Mouse (Mus musculus): Measurements from ENCODE around the gene Dnal1. TPM values are rescaled to one million over a fixed set of nuclear protein-coding genes. Genes with fewer than 3 reads are reported as not detected.

The Dnal1 gene
- total and polyA plus RNA-seq, 2 experiments from 2014 or later = 10.7 to 15.6 TPM

GRCm38 (mm10) chr12:84161116-84161515 lies 47.0 kb downstream of the Dnal1 start:
- 81% methylated on average over 8 of the region's 8 CpGs for WGBS
- Histone ChIP-seq H3K9ac (replicated peaks; ENCODE audit: low read length, poor library complexity, severe bottlenecking) (no peak overlapping the region), H3K27me3 (ENCODE audit: insufficient read depth, low read length) (no peaks in the 10 kb centered on the region), H3K4me3 (ENCODE audit: low read depth, low read length) (no peak overlapping the region), H3K27ac (ENCODE audit: low read depth, low read length) (no peak overlapping the region), H3K9me3 (ENCODE audit: low read length) (no peaks in the 10 kb centered on the region), H3K4me2 (ENCODE audit: low read depth, low read length, poor library complexity, severe bottlenecking) (no peak overlapping the region), H3K4me1 (ENCODE audit: insufficient read depth, low read length) (no peaks in the 10 kb centered on the region), H3K36me3 (ENCODE audit: insufficient read depth, low read length) (peaks cover 37% of the 10 kb centered on the region)
- TF ChIP-seq CTCF (IDR thresholded peaks at IDR 0.05) = no peak
- DNase-seq (ENCODE audit: low spot score) = no peak
- no peak for ATAC-seq (ENCODE audit: low FRiP score)

GRCm38 (mm10) chr12:84161616-84162433 lies 47.7 kb downstream of the Dnal1 start:
- H3K27ac ChIP-seq (ENCODE audit: low read depth, low read length) = no peak overlapping the region
- H3K4me2 ChIP-seq (ENCODE audit: low read depth, low read length, poor library complexity, severe bottlenecking) = no peak overlapping the region
- H3K36me3 ChIP-seq (ENCODE audit: insufficient read depth, low read length) = peaks cover 31% of the 10 kb centered on the region
- H3K4me1 ChIP-seq (ENCODE audit: insufficient read depth, low read length) = no peaks in the 10 kb centered on the region
- H3K9me3 ChIP-seq (ENCODE audit: low read length) = no peaks in the 10 kb centered on the region
- WGBS = 71% methylated on average over 14 of the region's 14 CpGs
- ATAC-seq (ENCODE audit: low FRiP score) (peak; percentile 41; the same call in 1 of the 2 replicates), DNase-seq (ENCODE audit: low spot score) (peak; percentile 64)
- H3K4me3 ChIP-seq (ENCODE audit: low read depth, low read length) = no peak overlapping the region
- TF ChIP-seq CTCF (IDR thresholded peaks at IDR 0.05) = peak; percentile 57
- no peak overlapping the region for H3K9ac ChIP-seq (replicated peaks; ENCODE audit: low read length, poor library complexity, severe bottlenecking)
- H3K27me3 ChIP-seq (ENCODE audit: insufficient read depth, low read length) = no peaks in the 10 kb centered on the region

GRCm38 (mm10) chr12:84163133-84163532 lies 49.0 kb downstream of the Dnal1 start:
- peak; percentile 60 for TF ChIP-seq CTCF (IDR thresholded peaks at IDR 0.05)
- peak; percentile 34 for DNase-seq (ENCODE audit: low spot score)
- H3K9me3 ChIP-seq (ENCODE audit: low read length) = no peaks in the 10 kb centered on the region
- no peak overlapping the region for H3K9ac ChIP-seq (replicated peaks; ENCODE audit: low read length, poor library complexity, severe bottlenecking)
- H3K4me3 ChIP-seq (ENCODE audit: low read depth, low read length) = no peak overlapping the region
- no peak for ATAC-seq (ENCODE audit: low FRiP score)
- no peaks in the 10 kb centered on the region for H3K27me3 ChIP-seq (ENCODE audit: insufficient read depth, low read length)
- 82% methylated on average over 9 of the region's 9 CpGs for WGBS
- H3K4me1 ChIP-seq (ENCODE audit: insufficient read depth, low read length) = no peaks in the 10 kb centered on the region
- H3K36me3 ChIP-seq (ENCODE audit: insufficient read depth, low read length) = peaks cover 23% of the 10 kb centered on the region
- no peak overlapping the region for H3K4me2 ChIP-seq (ENCODE audit: low read depth, low read length, poor library complexity, severe bottlenecking)
- H3K27ac ChIP-seq (ENCODE audit: low read depth, low read length) = no peak overlapping the region

- 82% methylated on average over 11 of the region's 11 CpGs for WGBS
- Histone ChIP-seq H3K4me3 (ENCODE audit: low read depth, low read length) (no peak overlapping the region), H3K4me1 (ENCODE audit: insufficient read depth, low read length) (no peaks in the 10 kb centered on the region), H3K27me3 (ENCODE audit: insufficient read depth, low read length) (no peaks in the 10 kb centered on the region), H3K27ac (ENCODE audit: low read depth, low read length) (no peak overlapping the region), H3K9me3 (ENCODE audit: low read length) (no peaks in the 10 kb centered on the region), H3K9ac (replicated peaks; ENCODE audit: low read length, poor library complexity, severe bottlenecking) (no peak overlapping the region), H3K36me3 (ENCODE audit: insufficient read depth, low read length) (peaks cover 19% of the 10 kb centered on the region), H3K4me2 (ENCODE audit: low read depth, low read length, poor library complexity, severe bottlenecking) (no peak overlapping the region)
- DNase-seq (ENCODE audit: low spot score) (no peak), ATAC-seq (ENCODE audit: low FRiP score) (no peak)
- TF ChIP-seq CTCF (IDR thresholded peaks at IDR 0.05) = no peak
These were observed 49.5 kb downstream of the Dnal1 start for GRCm38 (mm10) chr12:84163586-84164110.

- peaks cover 3% of the 10 kb centered on the region; the same call in 1 of the 2 replicates for H3K36me3 ChIP-seq (ENCODE audit: insufficient read depth, low read length)
- ATAC-seq (ENCODE audit: low FRiP score) (no peak), DNase-seq (ENCODE audit: low spot score) (no peak)
- no peaks in the 10 kb centered on the region for H3K4me1 ChIP-seq (ENCODE audit: insufficient read depth, low read length)
- H3K4me2 ChIP-seq (ENCODE audit: low read depth, low read length, poor library complexity, severe bottlenecking) = no peak overlapping the region
- H3K9ac ChIP-seq (replicated peaks; ENCODE audit: low read length, poor library complexity, severe bottlenecking) = no peak overlapping the region
- H3K9me3 ChIP-seq (ENCODE audit: low read length) = no peaks in the 10 kb centered on the region
- no peak overlapping the region for H3K27ac ChIP-seq (ENCODE audit: low read depth, low read length)
- WGBS = 63% methylated on average over 7 of the region's 8 CpGs
- TF ChIP-seq CTCF (IDR thresholded peaks at IDR 0.05) = no peak
- H3K4me3 ChIP-seq (ENCODE audit: low read depth, low read length) = no peak overlapping the region
- H3K27me3 ChIP-seq (ENCODE audit: insufficient read depth, low read length) = no peaks in the 10 kb centered on the region
These were observed 51.6 kb downstream of the Dnal1 start for GRCm38 (mm10) chr12:84165631-84166373.
